Mouse (Mus musculus) cerebellum, adult 2 months (tissue): Measurements from ENCODE around the gene Elk3.

Experiments
- CTCF ChIP-seq: fragments of 200-500 bp; IDR thresholded peaks from 2 replicates; pipeline ENCODE4 v1.5.1; 2011; ENCODE audit warnings: low read depth, mild to moderate bottlenecking, control low read depth, low read length, moderate library complexity, borderline replicate concordance; ENCODE audit not compliant: insufficient read depth
- POLR2A ChIP-seq: fragments of 200-500 bp; IDR thresholded peaks from 2 replicates; pipeline ENCODE4 v1.6.1; 2011; ENCODE audit warnings: low read length, control low read depth, borderline replicate concordance; ENCODE audit not compliant: insufficient read depth

DNA sequence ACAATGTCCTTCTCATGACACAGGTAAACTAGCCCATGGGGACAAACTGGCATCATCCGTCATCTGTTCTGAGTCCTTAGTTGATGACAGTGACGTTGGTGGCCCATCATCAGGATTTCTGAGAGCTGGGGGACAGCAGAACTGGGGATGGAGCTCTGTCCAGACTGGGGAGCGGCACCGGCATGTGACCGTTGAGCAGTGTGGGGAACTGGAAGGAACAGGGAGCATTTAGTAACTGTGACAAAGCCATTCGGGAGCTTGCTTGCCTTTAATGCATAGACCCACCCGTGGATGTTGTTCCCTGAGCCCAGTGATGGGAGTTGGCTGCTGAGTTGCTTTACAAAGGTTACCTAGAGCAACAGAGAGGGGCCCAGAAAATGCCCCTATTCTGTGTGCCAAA lies 61.0 kb downstream of the Elk3 start:
- TF ChIP-seq CTCF: no peak
- no peak for TF ChIP-seq POLR2A
